Mouse (Mus musculus) bone marrow macrophage, adult 2 months (primary cell): Measurements from ENCODE around the gene Agap1.

Source experiments
- CTCF ChIP-seq: IDR thresholded peaks from 2 replicates; pipeline ENCODE4 v1.5.1; 2012; ENCODE audit warnings: low read depth, mild to moderate bottlenecking, low read length, moderate library complexity
- POLR2A ChIP-seq: IDR thresholded peaks from 2 replicates; pipeline ENCODE4 v1.6.1; 2012; ENCODE audit warnings: mild to moderate bottlenecking, low read depth, low read length, borderline replicate concordance

DNA sequence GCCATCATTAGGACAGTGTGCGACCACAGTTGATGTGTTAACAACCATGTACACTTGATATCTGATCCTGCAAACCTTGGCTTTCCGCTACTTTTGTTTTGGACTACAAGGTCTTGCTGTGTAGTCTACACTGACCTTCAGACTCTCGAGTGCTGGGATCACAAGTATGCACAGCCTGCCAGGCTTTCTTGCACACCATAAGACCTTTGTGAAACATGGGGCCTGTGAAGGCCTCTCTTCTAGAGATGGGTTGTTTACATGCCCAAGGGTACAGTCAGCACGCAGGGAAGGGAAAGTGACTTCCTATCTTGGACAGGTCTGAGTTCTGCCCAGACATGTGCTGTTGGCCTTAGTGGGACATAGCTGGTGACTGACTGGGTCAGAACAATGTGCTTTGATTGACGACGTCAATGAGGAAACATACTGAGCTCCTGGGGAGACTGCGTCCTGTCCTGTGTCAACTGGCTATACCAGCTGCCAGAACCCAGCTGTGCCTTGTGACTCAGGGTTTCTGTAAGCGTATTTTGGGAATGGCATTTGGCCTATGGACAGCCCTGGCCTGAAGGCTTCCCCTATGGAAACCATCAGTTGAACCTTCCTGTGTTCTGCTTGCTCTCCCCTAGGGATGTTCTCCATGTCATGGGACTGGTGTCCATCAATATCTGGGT lies 59.1 kb downstream of the Agap1 start:
- TF ChIP-seq CTCF (no peak), POLR2A (no peak)
